Mouse (Mus musculus): ENCODE measurements around the gene Pear1. TPM values are rescaled to one million over a fixed set of nuclear protein-coding genes. Genes with fewer than 3 reads are reported as not detected.

Pear1 gene
- total and polyA plus RNA-seq, 3 experiments, result 0.20 to 1.2 (median 0.46) TPM

GRCm38 (mm10) chr3:87846650-87847110, 22.6 kb upstream of the Pear1 start, which contains the start of gene Sh2d2a:
Sh2d2a (plus strand) TSS chr3:87846755.
- peak within 1 kb of the TSS; percentile 81 for H3K4me2 ChIP-seq (ENCODE audit: insufficient read depth, low read depth, poor library complexity, severe bottlenecking)
- H3K9me3 ChIP-seq (replicated peaks; ENCODE audit: low read length), result no peaks in the 10 kb centered on the region
- H3K4me1 ChIP-seq (ENCODE audit: control insufficient read depth in 1 of 2, insufficient read depth in 2 of 2), result peaks cover 7 to 51% of the 10 kb centered on the region in 2 experiments; a peak in 3 of 4 replicates
- H3K79me2 ChIP-seq (replicated peaks; ENCODE audit: control insufficient read depth, extremely low read depth, insufficient read depth, poor library complexity, severe bottlenecking), result 0 out of 2 replicates have a peak, but pooled peaks cover 2% of the 10 kb centered on the region
- peak within 1 kb of the TSS; percentile 65; the same call in 1 of the 2 replicates for H3K27ac ChIP-seq (ENCODE audit: insufficient read depth, low read depth)
- peaks cover 7 to 25% of the 10 kb centered on the region in 2 experiments for H3K36me3 ChIP-seq (replicated peaks in 1 of 2; ENCODE audit: control insufficient read depth in 1 of 2, insufficient read depth in 1 of 2, low read length in 1 of 2)
- H3K27me3 ChIP-seq (replicated peaks), result no peaks in the 10 kb centered on the region
- 0 out of 2 replicates have a peak, but pooled peaks have one; percentile 7 for TF ChIP-seq ELF1 (IDR thresholded peaks at IDR 0.05; ENCODE audit: low read depth, low read length)
- TF ChIP-seq TBP (conservative IDR thresholded peaks at IDR 0.05; ENCODE audit: low read depth, low read length), result peak; percentile 64; the same call in 1 of the 2 replicates
- no peak for TF ChIP-seq EP300 (IDR thresholded peaks at IDR 0.05; ENCODE audit: low read length)
- TF ChIP-seq POLR2AphosphoS2 (IDR thresholded peaks at IDR 0.05; ENCODE audit: low read depth, low read length), result no peak
- peak; percentile 79 for TF ChIP-seq POLR2A (IDR thresholded peaks at IDR 0.05; ENCODE audit: low read depth, low read length)
- TF ChIP-seq TCF12 (IDR thresholded peaks at IDR 0.05; ENCODE audit: low read depth, low read length), result 0 out of 2 replicates have a peak, but pooled peaks have one; percentile 44
- TF ChIP-seq ETS1 (conservative IDR thresholded peaks at IDR 0.05; ENCODE audit: low read depth, low read length), result peak; percentile 62
- in situ Hi-C loops (cut with MboI; ENCODE audit: low pct_ligation_motif_present, low pct_unique_long_range_greater_than_20kb, low sequenced_read_pairs) (no loop called here), dilution Hi-C loops (cut with MboI; ENCODE audit: extremely low pct_ligation_motif_present, extremely low pct_unique_long_range_greater_than_20kb, low sequenced_read_pairs) (no loop called here)
- peak within 1 kb of the TSS; percentile 73 for H3K9ac ChIP-seq (ENCODE audit: insufficient read depth, low read depth)
- peak within 1 kb of the TSS; percentile 59 to 86 (median 66) for H3K4me3 ChIP-seq (replicated peaks in 1 of 3; ENCODE audit: low read depth in 2 of 3, low read length in 2 of 3, poor library complexity in 1 of 3)
- peak; percentile 90 for DNase-seq (ENCODE audit: extremely low read depth)

- H3K9ac ChIP-seq (ENCODE audit: insufficient read depth, low read depth), result no peak overlapping the region
- in situ Hi-C loops (cut with MboI; ENCODE audit: low pct_ligation_motif_present, low pct_unique_long_range_greater_than_20kb, low sequenced_read_pairs), result no loop called here
- 0 out of 2 replicates have a peak, but pooled peaks cover 2% of the 10 kb centered on the region for H3K79me2 ChIP-seq (replicated peaks; ENCODE audit: control insufficient read depth, extremely low read depth, insufficient read depth, poor library complexity, severe bottlenecking)
- peak overlapping the region; percentile 81; the same call in 1 of the 2 replicates for H3K4me2 ChIP-seq (ENCODE audit: insufficient read depth, low read depth, poor library complexity, severe bottlenecking)
- H3K36me3 ChIP-seq (replicated peaks in 1 of 2; ENCODE audit: control insufficient read depth in 1 of 2, insufficient read depth in 1 of 2, low read length in 1 of 2), result peaks cover 4 to 20% of the 10 kb centered on the region in 2 experiments
- H3K27me3 ChIP-seq (replicated peaks), result no peaks in the 10 kb centered on the region
- H3K9me3 ChIP-seq (replicated peaks; ENCODE audit: low read length), result no peaks in the 10 kb centered on the region
- dilution Hi-C loops (cut with MboI; ENCODE audit: extremely low pct_ligation_motif_present, extremely low pct_unique_long_range_greater_than_20kb, low sequenced_read_pairs), result no loop called here
- H3K27ac ChIP-seq (ENCODE audit: insufficient read depth, low read depth), result no peak overlapping the region
- TF ChIP-seq MAFK (IDR thresholded peaks at IDR 0.05; ENCODE audit: insufficient replicate concordance, low read length) (no peak), CTCF (conservative IDR thresholded peaks at IDR 0.05 in 1 of 2, IDR thresholded peaks at IDR 0.05 in 1 of 2; ENCODE audit: low read depth in 2 of 2, low read length in 2 of 2) (no peak), ETS1 (conservative IDR thresholded peaks at IDR 0.05; ENCODE audit: low read depth, low read length) (no peak), ELF1 (IDR thresholded peaks at IDR 0.05; ENCODE audit: low read depth, low read length) (no peak), E2F4 (IDR thresholded peaks at IDR 0.05; ENCODE audit: insufficient replicate concordance, low read depth, low read length) (no peak), ZC3H11A (IDR thresholded peaks at IDR 0.05; ENCODE audit: low read depth, low read length) (no peak), POLR2A (IDR thresholded peaks at IDR 0.05; ENCODE audit: low read depth, low read length) (no peak), USF2 (conservative IDR thresholded peaks at IDR 0.05; ENCODE audit: low read depth, low read length) (no peak), IRF4 (IDR thresholded peaks at IDR 0.05; ENCODE audit: low read depth, low read length) (no peak), EP300 (IDR thresholded peaks at IDR 0.05; ENCODE audit: low read length) (no peak), CHD1 (IDR thresholded peaks at IDR 0.05; ENCODE audit: low read depth, low read length) (no peak), ZMIZ1 (IDR thresholded peaks at IDR 0.05; ENCODE audit: low read depth, low read length) (no peak), MEF2A (IDR thresholded peaks at IDR 0.05; ENCODE audit: borderline replicate concordance, low read depth, low read length) (no peak), PAX5 (IDR thresholded peaks at IDR 0.05; ENCODE audit: low read length) (no peak), SMC3 (IDR thresholded peaks at IDR 0.05; ENCODE audit: low read depth, low read length) (no peak), MYC (IDR thresholded peaks at IDR 0.05; ENCODE audit: low read depth, low read length) (no peak), TBP (conservative IDR thresholded peaks at IDR 0.05; ENCODE audit: low read depth, low read length) (no peak), CHD2 (IDR thresholded peaks at IDR 0.05; ENCODE audit: low read length) (no peak), NRF1 (IDR thresholded peaks at IDR 0.05; ENCODE audit: low read depth, low read length) (no peak), JUND (conservative IDR thresholded peaks at IDR 0.05; ENCODE audit: low read depth, low read length) (no peak)
- H3K4me1 ChIP-seq (ENCODE audit: control insufficient read depth in 1 of 2, insufficient read depth in 2 of 2), result peaks cover 7 to 46% of the 10 kb centered on the region in 2 experiments; a peak in 3 of 4 replicates
- DNase-seq (ENCODE audit: extremely low read depth), result no peak
- H3K4me3 ChIP-seq (replicated peaks in 1 of 3; ENCODE audit: low read depth in 2 of 3, low read length in 2 of 3, poor library complexity in 1 of 3), result peak overlapping the region in 2 of 3 experiments; percentile 66 to 86
Measured at GRCm38 (mm10) chr3:87846186-87846585, 22.1 kb upstream of the Pear1 start.

Data from CH12.LX (cell line).